Mouse (Mus musculus) intestine, embryonic 14.5 days (tissue): Measurements from ENCODE around the gene Drg2. TPM values are rescaled to one million over a fixed set of nuclear protein-coding genes. Genes with fewer than 3 reads are reported as not detected.

Experiments
- ATAC-seq: fragments of 200-750 bp; cut with Nextera tagmentation; replicated peaks from 2 replicates; pipeline ENCODE4 v1.8.0; 2017; ENCODE audit warnings: low read depth, moderate number of reproducible peaks, moderate TSS enrichment, moderate library complexity; ENCODE audit not compliant: low FRiP score, low TSS enrichment
- DNase-seq: peaks from one replicate; pipeline ENCODE4 v3.0.0-alpha.2; 2018; ENCODE audit warnings: low spot score
- H3K27ac ChIP-seq: fragments of 300-500 bp; sonication (generic); 2 replicates; pipeline ENCODE4 v1.5.1; 2014; ENCODE audit warnings: low read depth, mild to moderate bottlenecking, control low read depth
- H3K27me3 ChIP-seq: fragments of 300-500 bp; sonication (generic); replicated peaks from 2 replicates; pipeline ENCODE4 v1.6.1; 2014; ENCODE audit warnings: low read length, control low read depth; ENCODE audit not compliant: control insufficient read depth, insufficient read depth
- H3K36me3 ChIP-seq: fragments of 300-500 bp; sonication (generic); 2 replicates; pipeline ENCODE4 v1.6.1; 2014; ENCODE audit warnings: low read length, control low read depth; ENCODE audit not compliant: control insufficient read depth, insufficient read depth
- H3K4me1 ChIP-seq: fragments of 300-500 bp; sonication (generic); replicated peaks from 2 replicates; pipeline ENCODE4 v1.6.1; 2014; ENCODE audit warnings: low read length, control low read depth, mixed read lengths; ENCODE audit not compliant: control insufficient read depth, insufficient read depth
- H3K4me2 ChIP-seq: fragments of 300-500 bp; sonication (generic); 2 replicates; pipeline ENCODE4 v1.6.1; 2014; ENCODE audit warnings: low read length
- H3K4me3 ChIP-seq: fragments of 300-500 bp; sonication (generic); 2 replicates; pipeline ENCODE4 v1.5.1; 2014; ENCODE audit warnings: low read depth, low read length, control low read depth, mixed read lengths
- H3K9ac ChIP-seq: fragments of 300-500 bp; sonication (generic); 2 replicates; pipeline ENCODE4 v1.6.1; 2014; ENCODE audit warnings: mild to moderate bottlenecking, low read length
- H3K9me3 ChIP-seq: fragments of 300-500 bp; sonication (generic); 2 replicates; pipeline ENCODE4 v1.6.1; 2016; ENCODE audit warnings: low read length, control low read depth; ENCODE audit not compliant: control insufficient read depth
- WGBS: fragments of 180-500 bp; shearing (Covaris S2); extraction: QIAGEN DNeasy Blood & Tissue Kit; methylation state at CpG from one replicate; pipeline ENCODE4 v1.1.7; 2014; 5-methylcytosine and 5-hydroxymethylcytosine counted together
- polyA plus RNA-seq: library from polyadenylated mRNA; unstranded; fragments of >200 nt; fragmentation: Nextera tagmentation; extraction: Ambion mirVana; gene quantifications from 2 replicates; pipeline ENCODE4 v1.2.1, GENCODE M21; 2014

Gene Drg2
- polyA plus RNA-seq, 1 experiment from 2014 or later: 110 TPM

DNA sequence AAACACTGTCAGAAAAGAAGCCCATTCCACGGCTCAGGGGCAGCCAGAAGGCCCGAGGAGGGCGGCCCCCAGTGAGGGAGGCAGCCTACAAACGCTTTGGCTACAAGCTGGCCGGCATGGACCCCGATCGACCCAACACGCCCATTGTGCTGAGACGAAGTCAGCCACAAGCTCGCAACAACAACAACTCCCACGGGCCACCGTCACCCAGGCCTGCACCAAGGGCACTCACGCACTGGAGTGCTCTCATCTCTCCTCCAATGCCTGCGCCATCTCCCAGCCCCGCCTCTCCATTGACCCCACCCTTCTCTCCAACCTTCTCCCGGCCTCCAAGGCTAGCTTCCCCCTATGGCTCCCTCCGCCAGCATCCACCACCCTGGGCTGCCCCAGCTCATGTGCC lies 23.7 kb downstream of the Drg2 start:
- Histone ChIP-seq H3K4me2 (peak overlapping the region; percentile 36), H3K9me3 (no peaks in the 10 kb centered on the region), H3K36me3 (no peaks in the 10 kb centered on the region), H3K4me1 (no peaks in the 10 kb centered on the region), H3K4me3 (no peak overlapping the region), H3K27ac (no peak overlapping the region), H3K9ac (no peak overlapping the region), H3K27me3 (no peaks in the 10 kb centered on the region)
- 34% methylated on average over 17 of the region's 17 CpGs for WGBS
- peak; percentile 74; the same call in 1 of the 2 replicates for ATAC-seq
- DNase-seq: peak; percentile 55

DNA sequence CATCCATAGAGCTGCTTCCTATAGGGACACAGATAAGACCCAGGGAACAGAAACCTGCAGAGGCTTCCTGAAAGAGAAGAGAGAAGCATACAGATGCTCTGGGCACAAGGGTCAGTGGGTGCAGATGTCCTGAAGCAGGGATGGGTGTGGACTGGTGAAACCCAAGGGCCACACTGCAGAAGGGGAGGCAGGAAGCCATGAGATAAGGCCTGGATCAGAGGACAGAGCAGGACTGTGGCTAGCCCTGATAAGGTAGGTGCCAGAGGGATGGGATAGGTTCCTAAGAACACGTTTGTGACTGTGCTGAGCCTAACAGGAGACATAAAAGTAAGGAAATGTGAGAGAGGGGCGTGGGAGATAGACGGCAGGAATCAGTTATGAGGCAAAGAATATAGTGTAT lies 31.9 kb downstream of the Drg2 start:
- WGBS: 50% methylated on average over 3 of the region's 3 CpGs
- H3K36me3 ChIP-seq: no peaks in the 10 kb centered on the region
- ATAC-seq (no peak), DNase-seq (no peak)
- H3K9me3 ChIP-seq: no peaks in the 10 kb centered on the region
- H3K27ac ChIP-seq: no peak overlapping the region
- no peaks in the 10 kb centered on the region for H3K4me1 ChIP-seq
- H3K4me3 ChIP-seq: no peak overlapping the region
- no peak overlapping the region for H3K4me2 ChIP-seq
- no peaks in the 10 kb centered on the region for H3K27me3 ChIP-seq
- no peak overlapping the region for H3K9ac ChIP-seq

DNA sequence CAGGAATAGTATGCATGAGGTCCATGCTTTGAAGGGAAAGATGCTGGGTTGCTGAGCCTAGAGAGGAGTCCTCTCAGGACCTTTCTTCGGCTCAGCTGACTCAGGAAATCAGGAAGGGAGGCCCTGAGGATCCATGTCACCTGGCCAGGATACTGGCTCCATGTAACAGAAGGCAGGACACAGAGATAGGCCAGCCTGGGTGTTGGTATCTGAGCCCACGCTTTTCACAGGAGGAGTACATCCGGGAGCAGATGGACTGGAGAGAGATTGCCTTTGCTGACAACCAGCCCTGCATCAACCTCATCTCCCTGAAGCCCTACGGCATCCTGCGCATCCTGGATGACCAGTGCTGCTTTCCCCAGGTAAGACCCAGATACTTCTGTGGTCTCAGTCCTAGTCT lies 38.3 kb downstream of the Drg2 start:
- Histone ChIP-seq H3K9ac (no peak overlapping the region), H3K4me2 (no peak overlapping the region), H3K9me3 (no peaks in the 10 kb centered on the region), H3K4me1 (no peaks in the 10 kb centered on the region), H3K27ac (no peak overlapping the region), H3K36me3 (no peaks in the 10 kb centered on the region), H3K27me3 (no peaks in the 10 kb centered on the region), H3K4me3 (no peak overlapping the region)
- DNase-seq: no peak
- WGBS: 87% methylated on average over 5 of the region's 5 CpGs
- ATAC-seq: no peak

DNA sequence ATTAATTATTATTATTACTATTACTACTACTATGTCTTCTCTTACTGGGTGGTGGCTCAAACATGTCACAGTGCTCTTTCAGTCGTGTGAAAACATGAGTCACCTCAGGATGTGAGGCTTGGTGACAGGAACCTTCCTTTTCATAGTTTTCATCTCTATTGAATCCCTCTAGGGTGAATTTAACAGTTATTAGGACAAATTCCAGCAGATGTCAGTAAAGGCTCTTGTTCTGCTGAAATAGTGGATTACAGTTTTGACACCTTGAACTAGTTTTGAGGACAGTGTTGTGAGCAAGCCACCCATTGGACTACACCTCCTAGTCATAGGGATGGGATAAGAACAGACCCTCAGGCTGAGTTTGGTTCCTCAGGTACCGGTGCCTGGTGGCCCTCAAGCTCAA lies 41.3 kb downstream of the Drg2 start:
- H3K4me2 ChIP-seq: no peak overlapping the region
- H3K4me3 ChIP-seq: no peak overlapping the region
- H3K4me1 ChIP-seq: no peaks in the 10 kb centered on the region
- DNase-seq: no peak
- no peak for ATAC-seq
- H3K9me3 ChIP-seq: no peaks in the 10 kb centered on the region
- no peak overlapping the region for H3K27ac ChIP-seq
- 68% methylated on average over 2 of the region's 2 CpGs for WGBS
- no peak overlapping the region for H3K9ac ChIP-seq
- H3K27me3 ChIP-seq: no peaks in the 10 kb centered on the region
- no peaks in the 10 kb centered on the region for H3K36me3 ChIP-seq

DNA sequence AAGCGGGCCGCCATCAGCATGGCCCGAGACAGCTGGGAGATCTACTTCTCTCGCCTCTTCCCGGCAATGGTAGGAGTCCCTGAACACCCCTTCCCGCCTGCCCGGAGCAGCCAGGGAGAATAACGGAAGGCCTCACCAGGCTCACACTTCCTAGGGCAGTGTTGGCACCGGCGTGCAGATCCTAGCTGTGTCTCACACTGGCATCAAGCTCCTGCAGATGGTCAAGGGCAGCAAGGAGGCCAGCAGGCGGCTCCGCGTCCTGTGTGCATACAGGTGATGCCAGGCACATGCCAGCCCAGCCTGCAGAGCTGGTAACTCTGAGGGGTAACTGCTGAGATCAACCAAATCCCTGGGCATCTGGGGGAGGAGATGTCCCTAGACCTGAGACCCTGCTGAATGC lies 52.9 kb downstream of the Drg2 start:
- 85% methylated on average over 13 of the region's 13 CpGs for WGBS

DNA sequence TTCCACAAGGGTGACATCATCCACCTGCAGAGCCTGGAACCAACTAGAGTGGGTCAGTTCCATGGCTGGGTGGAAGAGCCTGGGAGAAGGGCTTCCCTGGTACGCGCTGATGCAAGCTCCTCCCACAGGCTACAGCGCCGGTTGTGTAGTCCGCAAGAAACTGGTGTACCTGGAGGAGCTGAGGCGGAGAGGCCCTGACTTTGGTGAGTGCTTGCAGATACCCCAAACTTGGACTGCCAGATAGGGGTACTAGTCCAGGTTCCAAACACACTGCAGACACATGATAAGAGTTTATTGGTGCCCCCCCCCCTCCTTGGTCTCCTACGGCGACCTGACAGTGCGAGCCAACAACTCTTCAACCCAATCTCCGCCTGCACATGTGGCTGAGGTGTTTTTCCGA lies 54.6 kb downstream of the Drg2 start:
- Histone ChIP-seq H3K36me3 (no peaks in the 10 kb centered on the region), H3K4me3 (peak overlapping the region; percentile 33), H3K27me3 (peaks cover 9% of the 10 kb centered on the region), H3K9ac (peak overlapping the region; percentile 39; the same call in 1 of the 2 replicates), H3K4me1 (peaks cover 11% of the 10 kb centered on the region; the same call in 1 of the 2 replicates), H3K9me3 (no peaks in the 10 kb centered on the region), H3K4me2 (peak overlapping the region; percentile 69), H3K27ac (no peak overlapping the region)
- peak; percentile 58 for DNase-seq
- ATAC-seq: 0 out of 2 replicates have a peak, but pooled peaks have one; percentile 65
- WGBS: 3% methylated on average over 11 of the region's 11 CpGs

More for the DNA sequence above, 52.9 kb downstream of the Drg2 start:
- Histone ChIP-seq H3K27ac (no peak overlapping the region), H3K36me3 (no peaks in the 10 kb centered on the region), H3K4me3 (no peak overlapping the region), H3K27me3 (peaks cover 9% of the 10 kb centered on the region), H3K4me1 (peaks cover 11% of the 10 kb centered on the region; the same call in 1 of the 2 replicates), H3K9ac (no peak overlapping the region), H3K4me2 (no peak overlapping the region), H3K9me3 (no peaks in the 10 kb centered on the region)
- ATAC-seq: no peak
- no peak for DNase-seq

DNA sequence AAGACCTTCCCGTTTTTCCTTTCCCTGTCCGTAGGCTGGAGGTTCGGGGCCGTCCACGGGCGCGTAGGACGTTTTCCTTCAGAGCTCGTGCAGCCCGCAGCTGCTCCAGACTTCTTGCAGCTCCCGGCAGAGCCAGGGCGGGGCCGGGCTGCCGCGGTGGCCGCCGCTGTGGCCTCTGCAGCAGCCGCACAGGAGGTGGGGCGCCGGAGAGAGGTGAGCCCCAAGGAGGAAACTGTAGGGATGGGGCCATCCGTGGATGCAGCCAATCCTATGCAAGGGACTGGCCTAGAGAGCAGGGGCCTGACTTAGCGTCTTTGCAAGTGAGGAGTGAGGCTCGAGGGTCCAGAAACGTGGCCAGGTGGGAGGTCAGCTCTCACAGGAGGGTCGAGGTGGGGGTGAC lies 55.1 kb downstream of the Drg2 start:
- Histone ChIP-seq H3K27ac (no peak overlapping the region), H3K27me3 (peaks cover 9% of the 10 kb centered on the region), H3K9me3 (no peaks in the 10 kb centered on the region), H3K4me1 (peaks cover 11% of the 10 kb centered on the region; the same call in 1 of the 2 replicates), H3K36me3 (no peaks in the 10 kb centered on the region), H3K9ac (peak overlapping the region; percentile 39; the same call in 1 of the 2 replicates), H3K4me3 (peak overlapping the region; percentile 33), H3K4me2 (peak overlapping the region; percentile 69)
- ATAC-seq (peak; percentile 65; the same call in 1 of the 2 replicates), DNase-seq (peak; percentile 68)
- WGBS: under 1% methylated on average over 25 of the region's 25 CpGs

DNA sequence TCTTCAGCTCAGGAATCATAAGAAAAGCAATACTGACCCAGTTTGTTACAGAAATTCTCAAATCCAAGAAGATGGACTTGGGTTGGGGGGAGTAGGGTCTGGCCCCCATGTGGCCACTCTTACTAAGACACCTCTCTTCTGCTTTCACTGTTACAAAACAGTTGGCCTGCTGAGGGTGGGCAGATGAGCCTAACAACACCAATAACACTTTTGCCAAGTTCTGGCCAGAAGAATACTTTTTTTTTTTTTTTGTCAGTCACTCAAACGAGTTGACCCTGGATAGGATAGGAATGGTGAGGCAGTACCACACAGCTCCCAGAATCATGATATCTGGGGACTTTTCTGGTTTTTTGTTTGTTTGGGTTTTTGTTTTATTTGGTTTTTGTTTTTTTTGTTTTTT lies 57.5 kb downstream of the Drg2 start:
- Histone ChIP-seq H3K4me1 (peaks cover 11% of the 10 kb centered on the region; the same call in 1 of the 2 replicates), H3K36me3 (no peaks in the 10 kb centered on the region), H3K27ac (no peak overlapping the region), H3K4me3 (no peak overlapping the region), H3K4me2 (no peak overlapping the region), H3K9ac (no peak overlapping the region), H3K9me3 (no peaks in the 10 kb centered on the region), H3K27me3 (peaks cover 9% of the 10 kb centered on the region)
- 89% methylated on average over 1 of the region's 1 CpGs for WGBS
- ATAC-seq (no peak), DNase-seq (no peak)

DNA sequence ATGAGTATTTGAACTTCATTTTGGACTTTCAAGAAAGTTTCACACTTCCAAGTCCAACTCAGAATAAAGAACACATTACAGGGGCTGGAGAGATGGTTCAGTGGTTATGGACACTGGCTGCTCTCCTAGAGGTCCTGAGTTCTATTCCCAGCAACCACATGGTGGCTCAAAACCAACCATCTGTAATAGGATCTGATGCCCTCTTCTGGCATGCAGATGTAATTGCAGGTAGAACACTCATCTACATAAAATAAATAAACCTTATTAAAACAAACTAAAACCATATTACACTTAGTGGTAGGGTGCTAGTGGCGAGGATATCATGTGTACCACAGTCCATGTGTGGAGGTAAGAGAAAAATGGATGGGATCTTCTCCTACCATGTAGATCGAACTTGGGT lies 58.1 kb downstream of the Drg2 start:
- Histone ChIP-seq H3K4me3 (no peak overlapping the region), H3K27ac (no peak overlapping the region), H3K4me1 (peaks cover 11% of the 10 kb centered on the region; the same call in 1 of the 2 replicates), H3K36me3 (no peaks in the 10 kb centered on the region), H3K4me2 (no peak overlapping the region), H3K9me3 (no peaks in the 10 kb centered on the region), H3K9ac (no peak overlapping the region), H3K27me3 (peaks cover 9% of the 10 kb centered on the region)
- DNase-seq (no peak), ATAC-seq (no peak)
- WGBS: 81% methylated on average over 2 of the region's 2 CpGs
